Comparison of ENCODE assay signal across 8 mouse cellular contexts in genomic region chr9:106198962-106199458, GRCm38 (mm10). TPM values are rescaled to one million over a fixed set of nuclear protein-coding genes. Genes with fewer than 3 reads are reported as not detected.
DNase-seq lines count a peak whose midpoint lies in the region; ATAC-seq lines count a peak whose summit lies in the region.

No protein-coding gene starts in this region.

- peak overlapping the region; percentile 83 for H3K9ac ChIP-seq in embryonic facial prominence, embryonic 11.5 days (replicated peaks; ENCODE audit: low read length)
- peak overlapping the region; percentile 78 for H3K9ac ChIP-seq in kidney, embryonic 14.5 days (ENCODE audit: low read depth, low read length)

- ATAC-seq in embryonic facial prominence, embryonic 11.5 days (replicated peaks; ENCODE audit: insufficient number of reproducible peaks, low FRiP score, low TSS enrichment, low read depth): peak; percentile 27
- peak; percentile 61 for ATAC-seq in kidney, embryonic 14.5 days (ENCODE audit: low FRiP score, low TSS enrichment)

- peaks cover 6% of the 10 kb centered on the region; the same call in 1 of the 2 replicates for H3K4me1 ChIP-seq in embryonic facial prominence, embryonic 11.5 days (ENCODE audit: control insufficient read depth, insufficient read depth, low read length)
- H3K4me1 ChIP-seq in heart, embryonic 10.5 days: peaks cover 46% of the 10 kb centered on the region
- H3K4me1 ChIP-seq in kidney, embryonic 14.5 days (ENCODE audit: control insufficient read depth, insufficient read depth, low read length): peaks cover 23% of the 10 kb centered on the region

- peak; percentile 79 for DNase-seq in B cell, adult 2 months
- DNase-seq in ZHBTc4 (ENCODE audit: low read depth, low spot score): peak; percentile 80
- peak; percentile 85 for DNase-seq in embryonic facial prominence, embryonic 11.5 days (ENCODE audit: low spot score)
- peak; percentile 94 for DNase-seq in heart, embryonic 10.5 days (ENCODE audit: low spot score)
- peak; percentile 87 for DNase-seq in lung, postnatal 14 days
- DNase-seq in retina, embryonic 14.5 days (ENCODE audit: low spot score): peak; percentile 66
- peak; percentile 85 for DNase-seq in yolk sac, embryonic 10.5 days (ENCODE audit: low spot score)

- H3K27ac ChIP-seq in embryonic facial prominence, embryonic 11.5 days (replicated peaks; ENCODE audit: low read depth, low read length): peak overlapping the region; percentile 52; the same call in 1 of the 2 replicates
- H3K27ac ChIP-seq in heart, embryonic 10.5 days: peak overlapping the region; percentile 91
- H3K27ac ChIP-seq in kidney, embryonic 14.5 days (ENCODE audit: low read depth, low read length): peak overlapping the region; percentile 47; the same call in 1 of the 2 replicates

- peaks cover 3% of the 10 kb centered on the region; the same call in 1 of the 2 replicates for H3K36me3 ChIP-seq in embryonic facial prominence, embryonic 11.5 days (replicated peaks; ENCODE audit: control insufficient read depth, insufficient read depth, low read depth, low read length)
- H3K36me3 ChIP-seq in heart, embryonic 10.5 days: peaks cover 37% of the 10 kb centered on the region
- H3K36me3 ChIP-seq in kidney, embryonic 14.5 days (ENCODE audit: control insufficient read depth, insufficient read depth, low read length): peaks cover 18% of the 10 kb centered on the region

- no peaks in the 10 kb centered on the region for H3K9me3 ChIP-seq in embryonic facial prominence, embryonic 11.5 days (replicated peaks; ENCODE audit: control insufficient read depth, low read length)
- H3K9me3 ChIP-seq in heart, embryonic 10.5 days: no peaks in the 10 kb centered on the region
- H3K9me3 ChIP-seq in kidney, embryonic 14.5 days (ENCODE audit: control insufficient read depth, low read length): no peaks in the 10 kb centered on the region

- under 1% methylated on average over 48 of the region's 51 CpGs for WGBS in embryonic facial prominence, embryonic 11.5 days
- under 1% methylated on average over 51 of the region's 51 CpGs for WGBS in heart, embryonic 10.5 days
- WGBS in kidney, embryonic 14.5 days: 1% methylated on average over 42 of the region's 51 CpGs

- peak overlapping the region; percentile 68 for H3K4me3 ChIP-seq in embryonic facial prominence, embryonic 11.5 days (ENCODE audit: low read depth, low read length)
- peak overlapping the region; percentile 78 for H3K4me3 ChIP-seq in heart, embryonic 10.5 days
- peak overlapping the region; percentile 71 for H3K4me3 ChIP-seq in kidney, embryonic 14.5 days (ENCODE audit: low read length)

- peak overlapping the region; percentile 64 for H3K4me2 ChIP-seq in embryonic facial prominence, embryonic 11.5 days (ENCODE audit: low read depth, low read length)
- H3K4me2 ChIP-seq in kidney, embryonic 14.5 days (replicated peaks; ENCODE audit: low read depth, low read length): peak overlapping the region; percentile 73

- H3K27me3 ChIP-seq in embryonic facial prominence, embryonic 11.5 days (ENCODE audit: control insufficient read depth, insufficient read depth, low read length): no peaks in the 10 kb centered on the region
- H3K27me3 ChIP-seq in heart, embryonic 10.5 days (ENCODE audit: insufficient read depth, poor library complexity, severe bottlenecking): no peaks in the 10 kb centered on the region
- H3K27me3 ChIP-seq in kidney, embryonic 14.5 days (ENCODE audit: control insufficient read depth, insufficient read depth, low read length): no peaks in the 10 kb centered on the region

RNA-seq across cellular contexts. Expression of gene Ppm1m, which starts 0.5 kb away (rescaled TPM):
- 25.8 and 29.1 TPM in 2 replicates for polyA plus RNA-seq in embryonic facial prominence, embryonic 11.5 days (2014; fragmentation: Nextera tagmentation; extraction: Ambion mirVana)
- polyA plus RNA-seq in heart, embryonic 10.5 days (2016; fragmentation: Nextera tagmentation; extraction: Ambion mirVana): 36.4 and 45.0 TPM in 2 replicates
- 36.4 and 43.1 TPM in 2 replicates for polyA plus RNA-seq in kidney, embryonic 14.5 days (2014; fragmentation: Nextera tagmentation; extraction: Ambion mirVana)

RNA-seq across cellular contexts. Expression of gene Twf2, which starts 3.9 kb away (rescaled TPM):
- 66.5 and 75.5 TPM in 2 replicates for polyA plus RNA-seq in embryonic facial prominence, embryonic 11.5 days (2014; fragmentation: Nextera tagmentation; extraction: Ambion mirVana)
- 70.5 and 77.2 TPM in 2 replicates for polyA plus RNA-seq in heart, embryonic 10.5 days (2016; fragmentation: Nextera tagmentation; extraction: Ambion mirVana)
- 77.9 and 80.8 TPM in 2 replicates for polyA plus RNA-seq in kidney, embryonic 14.5 days (2014; fragmentation: Nextera tagmentation; extraction: Ambion mirVana)

RNA-seq across cellular contexts. Expression of gene Tlr9, which starts 23.4 kb away (rescaled TPM):
- not detected in 2 replicates for polyA plus RNA-seq in embryonic facial prominence, embryonic 11.5 days (2014; fragmentation: Nextera tagmentation; extraction: Ambion mirVana)
- polyA plus RNA-seq in heart, embryonic 10.5 days (2016; fragmentation: Nextera tagmentation; extraction: Ambion mirVana): not detected in 2 replicates
- polyA plus RNA-seq in kidney, embryonic 14.5 days (2014; fragmentation: Nextera tagmentation; extraction: Ambion mirVana): 0.14 TPM in 1 of 2 replicates, not detected in the other

RNA-seq across cellular contexts. Expression of gene Wdr82, which starts 28.3 kb away (rescaled TPM):
- 32.9 and 33.0 TPM in 2 replicates for polyA plus RNA-seq in embryonic facial prominence, embryonic 11.5 days (2014; fragmentation: Nextera tagmentation; extraction: Ambion mirVana)
- polyA plus RNA-seq in heart, embryonic 10.5 days (2016; fragmentation: Nextera tagmentation; extraction: Ambion mirVana): 21.6 and 25.5 TPM in 2 replicates
- polyA plus RNA-seq in kidney, embryonic 14.5 days (2014; fragmentation: Nextera tagmentation; extraction: Ambion mirVana): 27.1 and 38.1 TPM in 2 replicates

RNA-seq across cellular contexts. Expression of gene Glyctk, which starts 41.1 kb away (rescaled TPM):
- polyA plus RNA-seq in embryonic facial prominence, embryonic 11.5 days (2014; fragmentation: Nextera tagmentation; extraction: Ambion mirVana): 2.2 and 2.3 TPM in 2 replicates
- polyA plus RNA-seq in heart, embryonic 10.5 days (2016; fragmentation: Nextera tagmentation; extraction: Ambion mirVana): 1.1 and 2.5 TPM in 2 replicates
- 1.3 and 4.2 TPM in 2 replicates for polyA plus RNA-seq in kidney, embryonic 14.5 days (2014; fragmentation: Nextera tagmentation; extraction: Ambion mirVana)

Comparison
In these comparisons a context has a peak if more than half of its experiments do, and no peak if none do; other contexts are left out.
1. Peak in every context shown above with its lines: DNase-seq, ATAC-seq, H3K4me3 ChIP-seq and H3K27ac ChIP-seq.